In genomic region chr13:59571107-59571506, GRCm38 (mm10) we compare ENCODE assay signal across 12 mouse cellular contexts.
"Had no signal": no experiment of that assay in that cellular context is flagged by ENCODE, and none has a peak within 500 bp of the region (broad histone marks: within the 10 kb centered on the region; RNA-seq: fewer than 3 reads in every experiment).

No protein-coding gene starts in this region.

- DNase-seq: left cerebral cortex, postnatal 4 days; liver; liver, embryonic 13.5 days; liver, postnatal 0 days; lung, adult 18-20 months; lung, adult 2 months; lung, embryonic 14.5 days; lung, postnatal 10 days; lung, postnatal 14 days; lung, postnatal 36 days; lung, postnatal 4 days; midbrain, embryonic 14.5 days had no signal
